Mouse (Mus musculus): ENCODE measurements around the gene Nrap. TPM values are rescaled to one million over a fixed set of nuclear protein-coding genes. Genes with fewer than 3 reads are reported as not detected.
"Not testable (repeated sequence)": the region's sequence is repeated elsewhere in the genome, so short reads cannot be mapped to it uniquely, and the experiment has no call there.

Nrap gene
- 1 to 10 TPM in 1 of 4 experiments, under 1 TPM in 3; 0.72 to 1.1 (median 0.86) TPM for total RNA-seq (2022)

GRCm38 (mm10) chr19:56389879-56390278 is at the start of gene Nrap:
Gene Nrap, minus strand, starts transcription at chr19:56390037.
- DNase-seq (ENCODE audit: low spot score in 2 of 2): no peak

- no peak for DNase-seq (ENCODE audit: low spot score in 2 of 2)
Observed at GRCm38 (mm10) chr19:56439072-56439434, 49.2 kb upstream of the Nrap start.

- no peak for DNase-seq (ENCODE audit: low spot score in 2 of 2)
Observed at GRCm38 (mm10) chr19:56438357-56439071, 48.7 kb upstream of the Nrap start.

- no peak for DNase-seq (ENCODE audit: low spot score in 2 of 2)
Observed at GRCm38 (mm10) chr19:56436380-56436779, 46.5 kb upstream of the Nrap start.

GRCm38 (mm10) chr19:56433581-56433980 is 43.7 kb upstream of the Nrap start:
- no peak for DNase-seq (ENCODE audit: low spot score in 2 of 2)

GRCm38 (mm10) chr19:56432706-56433105 is 42.9 kb upstream of the Nrap start:
- no peak for DNase-seq (ENCODE audit: low spot score in 2 of 2)

- no peak for DNase-seq (ENCODE audit: low spot score in 2 of 2)
Observed at GRCm38 (mm10) chr19:56430369-56430768, 40.5 kb upstream of the Nrap start.

GRCm38 (mm10) chr19:56425492-56425891 is 35.7 kb upstream of the Nrap start:
- DNase-seq (ENCODE audit: low spot score in 2 of 2): no peak

GRCm38 (mm10) chr19:56424606-56425395 is 35.0 kb upstream of the Nrap start:
- DNase-seq (ENCODE audit: low spot score in 2 of 2): no peak

- DNase-seq (ENCODE audit: low spot score in 2 of 2): no peak
Observed at GRCm38 (mm10) chr19:56423370-56423769, 33.5 kb upstream of the Nrap start.

- peak; percentile 84 to 97 for DNase-seq (ENCODE audit: low spot score in 2 of 2)
Observed at GRCm38 (mm10) chr19:56422476-56423338, 32.9 kb upstream of the Nrap start.

- no peak for DNase-seq (ENCODE audit: low spot score in 2 of 2)
Observed at GRCm38 (mm10) chr19:56420345-56420744, 30.5 kb upstream of the Nrap start.

GRCm38 (mm10) chr19:56419452-56419851 is 29.6 kb upstream of the Nrap start:
- DNase-seq (ENCODE audit: low spot score in 2 of 2): no peak

GRCm38 (mm10) chr19:56418404-56418803 is 28.6 kb upstream of the Nrap start:
- DNase-seq (ENCODE audit: low spot score in 2 of 2): no peak

GRCm38 (mm10) chr19:56409884-56410283 is 20.0 kb upstream of the Nrap start:
- not testable (repeated sequence) for DNase-seq (ENCODE audit: low spot score in 2 of 2)

GRCm38 (mm10) chr19:56406581-56406980 is 16.7 kb upstream of the Nrap start:
- no peak for DNase-seq (ENCODE audit: low spot score in 2 of 2)

- DNase-seq (ENCODE audit: low spot score in 2 of 2): no peak
Observed at GRCm38 (mm10) chr19:56405824-56406223, 16.0 kb upstream of the Nrap start.

- no peak for DNase-seq (ENCODE audit: low spot score in 2 of 2)
Observed at GRCm38 (mm10) chr19:56401864-56402263, 12.0 kb upstream of the Nrap start.

GRCm38 (mm10) chr19:56400200-56400599 is 10.4 kb upstream of the Nrap start:
- no peak for DNase-seq (ENCODE audit: low spot score in 2 of 2)

- no peak for DNase-seq (ENCODE audit: low spot score in 2 of 2)
Observed at GRCm38 (mm10) chr19:56398528-56398795, 8.6 kb upstream of the Nrap start.

GRCm38 (mm10) chr19:56397663-56398527 is 8.1 kb upstream of the Nrap start:
- no peak for DNase-seq (ENCODE audit: low spot score in 2 of 2)
